ENCODE assay signal across 25 mouse cellular contexts in the genomic region with DNA sequence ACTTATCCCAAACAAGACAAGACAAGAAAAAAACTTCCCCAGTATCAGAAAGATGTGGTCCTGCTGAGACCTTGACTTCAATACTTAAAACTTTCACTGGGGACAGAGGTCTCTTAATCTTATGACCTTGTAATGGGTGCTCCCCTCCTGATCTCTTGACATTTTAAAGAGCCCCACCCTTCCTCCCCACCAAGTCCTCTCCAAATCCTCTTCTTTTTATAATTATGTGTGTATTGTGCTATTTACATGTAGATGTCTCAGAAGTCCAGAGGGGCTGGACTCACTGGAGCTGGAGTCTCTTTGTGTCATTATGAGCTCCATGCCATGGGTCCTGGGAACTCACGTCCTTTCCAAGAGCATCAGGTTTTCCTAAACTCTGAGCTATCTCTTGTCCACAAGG.
DNase-seq lines count a peak whose midpoint lies in the region; ATAC-seq and TF ChIP-seq lines count a peak whose summit lies in the region.
"Had no signal": no experiment of that assay in that cellular context is flagged by ENCODE, and none has a peak within 500 bp of the region (broad histone marks: within the 10 kb centered on the region; RNA-seq: fewer than 3 reads in every experiment).

No protein-coding gene starts in this region.

- in situ Hi-C loops in ES-E14 (cut with MboI; ENCODE audit: low sequenced_read_pairs in 2 of 2, unreplicated experiment in 2 of 2) = no loop called here

- no peak overlapping the region for H3K4me3 ChIP-seq in ES-E14 (ENCODE audit: insufficient read depth in 1 of 2, low read depth in 1 of 2, low read length in 2 of 2, poor library complexity in 1 of 2, severe bottlenecking in 1 of 2)

- no peaks in the 10 kb centered on the region for H3K36me3 ChIP-seq in ES-E14 (ENCODE audit: control insufficient read depth, insufficient read depth, low read length, poor library complexity, severe bottlenecking)
- H3K36me3 ChIP-seq: G1E had no signal

- H3K9ac ChIP-seq in ES-E14 (ENCODE audit: insufficient read depth, low read depth, low read length, poor library complexity, severe bottlenecking) = no peak overlapping the region

- no peaks in the 10 kb centered on the region for H3K9me3 ChIP-seq in ES-E14 (ENCODE audit: control insufficient read depth, insufficient read depth, low read depth, low read length)
- H3K9me3 ChIP-seq: G1E had no signal

- peak; percentile 59 for DNase-seq in ES-CJ7 (ENCODE audit: low read depth, low spot score)
- DNase-seq in ES-E14 (ENCODE audit: low read depth, low spot score) = peak; percentile 12
- DNase-seq in R1 (ENCODE audit: low read depth, low spot score) = peak; percentile 71
- DNase-seq in ZHBTc4 (ENCODE audit: low read depth, low spot score) = peak; percentile 54
- no peak for DNase-seq in B cell, adult 2 months
- DNase-seq in kidney, postnatal 4 days = no peak
- no peak for DNase-seq in cerebellum, postnatal 4 days (ENCODE audit: low spot score in 2 of 2)
- DNase-seq: adrenal gland, adult 2 months; adrenal gland, adult 8-10 months; adrenal gland, postnatal 10 days; adrenal gland, postnatal 14 days; adrenal gland, postnatal 25 days; adrenal gland, postnatal 36 days; cerebellum, adult 11 months; cerebellum, adult 11-12 months; cerebellum, adult 18-20 months; cerebellum, adult 2 months; cerebellum, adult 8-10 months; cerebellum, adult 9-10 months; cerebellum, adult 9-11 months had no signal

- H3K27ac ChIP-seq in ES-E14 (ENCODE audit: insufficient read depth, low read depth, low read length, poor library complexity, severe bottlenecking) = no peak overlapping the region

- ATAC-seq in erythroblast, adult 5-6 weeks (replicated peaks; ENCODE audit: low FRiP score, poor library complexity, severe bottlenecking) = no peak
- ATAC-seq: activated CD4-positive, CD25-positive, alpha-beta regulatory T cell, adult 4 months; CD4-positive, CD25-positive, alpha-beta regulatory T cell, adult 4 months; Patski had no signal

- peaks cover 0 to 2% of the 10 kb centered on the region in 2 experiments; a peak in 1 of 4 replicates for H3K4me1 ChIP-seq in ES-E14 (ENCODE audit: control insufficient read depth in 2 of 2, insufficient read depth in 2 of 2, low read length in 2 of 2, poor library complexity in 1 of 2)

TF ChIP-seq in ES-E14, 5 proteins besides CTCF, POLR2A, EP300 and RAD21:
- TF ChIP-seq ZC3H11A (IDR thresholded peaks at IDR 0.05; ENCODE audit: borderline replicate concordance, low read depth, low read length) (no peak), MAFK (IDR thresholded peaks at IDR 0.05; ENCODE audit: insufficient read depth, low read depth, low read length) (no peak), CHD2 (IDR thresholded peaks at IDR 0.05; ENCODE audit: low read depth, low read length) (no peak), ZNF384 (IDR thresholded peaks at IDR 0.05; ENCODE audit: low read depth, low read length) (no peak), HCFC1 (IDR thresholded peaks at IDR 0.05; ENCODE audit: borderline replicate concordance, insufficient read depth, low read length) (no peak)

Comparison
In these comparisons a context has a peak if more than half of its experiments do, and no peak if none do; other contexts are left out.
1. DNase-seq: peak in ES-CJ7 (single experiment), ES-E14 (single experiment), R1 (single experiment) and ZHBTc4 (single experiment); none in B cell, adult 2 months (0 of 2), kidney, postnatal 4 days (0 of 2) and cerebellum, postnatal 4 days (0 of 2).